Mouse (Mus musculus): ENCODE results near the gene Lmo2.

GRCm38 (mm10) chr2:104028139-104028723, 70.4 kb downstream of the Lmo2 start, which contains the start of gene 4931422A03Rik:
- TF ChIP-seq CTCF (conservative IDR thresholded peaks at IDR 0.05; ENCODE audit: insufficient read depth, insufficient read length, low read depth, low read length) (no peak), POLR2A (IDR thresholded peaks at IDR 0.05; ENCODE audit: low read depth, low read length) (no peak)

Data from kidney, adult 2 months (tissue).